Mouse (Mus musculus) ES-E14 (cell line): ENCODE measurements at regions not wholly inside any gene's neighbourhood (a gene's known extent, or its start where the extent isn't known, plus 50 kb on each side); places are given as distances from the start of the nearest gene placed in this dataset.

Source experiments
- HCFC1 ChIP-seq: IDR thresholded peaks from 2 replicates; pipeline ENCODE4 v1.6.1; 2012; ENCODE audit warnings: low read length, inconsistent platforms, borderline replicate concordance; ENCODE audit not compliant: insufficient read depth
- ZNF384 ChIP-seq: IDR thresholded peaks from 2 replicates; pipeline ENCODE4 v1.6.1; 2012; ENCODE audit warnings: low read depth, low read length, inconsistent platforms

DNA sequence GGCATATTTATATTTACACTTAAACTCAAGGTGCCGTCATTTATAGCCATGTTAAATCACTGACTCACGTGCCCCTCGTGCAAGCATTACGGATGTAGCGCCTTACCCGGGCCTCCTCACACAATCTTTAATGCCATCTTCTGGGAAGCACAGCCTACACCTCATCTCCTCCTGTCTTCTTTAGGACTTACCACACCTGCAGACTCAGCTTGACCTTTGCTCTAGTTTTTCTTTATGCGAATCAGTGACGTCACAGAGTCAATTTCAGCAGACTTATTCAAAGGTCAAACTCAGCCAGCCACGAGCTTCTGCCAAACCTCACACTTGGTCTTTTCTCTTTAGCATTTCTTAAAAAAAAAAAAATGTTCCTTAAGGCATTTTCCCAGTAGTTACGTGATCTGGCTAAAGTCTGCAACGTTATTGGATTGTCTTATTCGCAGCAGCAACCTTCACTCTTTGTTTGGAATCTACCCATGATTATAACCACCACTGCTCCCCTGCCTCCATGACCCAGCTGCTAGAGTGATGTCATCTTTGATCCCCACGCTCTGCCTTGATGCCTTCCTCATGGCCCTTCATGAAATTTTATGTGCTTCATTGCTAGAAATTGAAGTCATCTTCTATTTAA, 285.3 kb downstream of the Lmo7 start:
- TF ChIP-seq HCFC1 (no peak), ZNF384 (no peak)
